ENCODE assay signal across 20 mouse cellular contexts in genomic region chr1:40677306-40677705, GRCm38 (mm10). TPM values are rescaled to one million over a fixed set of nuclear protein-coding genes. Genes with fewer than 3 reads are reported as not detected.
DNase-seq lines count a peak whose midpoint lies in the region; ATAC-seq and TF ChIP-seq lines count a peak whose summit lies in the region.
"Had no signal": no experiment of that assay in that cellular context is flagged by ENCODE, and none has a peak within 500 bp of the region (broad histone marks: within the 10 kb centered on the region; RNA-seq: fewer than 3 reads in every experiment).

No protein-coding gene starts in this region.

- no peak for TF ChIP-seq EP300 in heart, adult 2 months (IDR thresholded peaks at IDR 0.05; ENCODE audit: insufficient read depth, low read depth, low read length)

- H3K4me1 ChIP-seq in heart, adult 2 months (ENCODE audit: control insufficient read depth, insufficient read depth, low read length) = no peaks in the 10 kb centered on the region
- peaks cover 24% of the 10 kb centered on the region for H3K4me1 ChIP-seq in kidney, embryonic 15.5 days

- no peak for DNase-seq in heart, adult 2 months
- DNase-seq in heart, adult 9 months (ENCODE audit: low spot score in 2 of 2) = no peak
- peak; percentile 52 for DNase-seq in kidney, postnatal 10 days
- no peak for DNase-seq in thymus, postnatal 10 days (ENCODE audit: low spot score in 2 of 2)
- DNase-seq: adrenal gland, postnatal 10 days; cerebellum, adult 18-20 months; lung, adult 2 months; right cerebral cortex, postnatal 4 days; thymus, adult 2 months had no signal

- TF ChIP-seq POLR2A in heart, adult 2 months (IDR thresholded peaks at IDR 0.05; ENCODE audit: insufficient read depth, low read depth, low read length) = no peak

- H3ac ChIP-seq in C2C12 (ENCODE audit: control insufficient read depth, insufficient read length, low read depth) = no peak overlapping the region

- H3K9ac ChIP-seq in heart, adult 2 months (ENCODE audit: low read depth, low read length) = no peak overlapping the region
- no peak overlapping the region for H3K9ac ChIP-seq in kidney, embryonic 15.5 days
- H3K9ac ChIP-seq: forebrain, embryonic 13.5 days; heart, embryonic 15.5 days; hindbrain, embryonic 15.5 days; limb, embryonic 15.5 days had no signal

- peaks cover 9% of the 10 kb centered on the region for H3K27me3 ChIP-seq in heart, adult 2 months (ENCODE audit: control insufficient read depth, insufficient read depth, low read length)
- H3K27me3 ChIP-seq in kidney, embryonic 15.5 days = peaks cover 46% of the 10 kb centered on the region
- no peaks in the 10 kb centered on the region for H3K27me3 ChIP-seq in C2C12 (ENCODE audit: control insufficient read depth, insufficient read depth, insufficient read length)

- 36% methylated on average over 5 of the region's 5 CpGs for WGBS in heart, adult 2 months
- 53% methylated on average over 5 of the region's 5 CpGs for WGBS in kidney, embryonic 15.5 days

- no peak for ATAC-seq in kidney, embryonic 15.5 days (replicated peaks; ENCODE audit: low FRiP score)
- 0 out of 2 replicates have a peak, but pooled peaks have one; percentile 20 for ATAC-seq in granulocyte monocyte progenitor cell, adult 5-6 weeks (replicated peaks; ENCODE audit: poor library complexity, severe bottlenecking)
- ATAC-seq in erythroid progenitor cell, adult 5-6 weeks (replicated peaks; ENCODE audit: low FRiP score, poor library complexity, severe bottlenecking) = no peak
- ATAC-seq: forebrain, embryonic 13.5 days had no signal

- no peaks in the 10 kb centered on the region for H3K9me3 ChIP-seq in kidney, embryonic 15.5 days (replicated peaks)
- H3K9me3 ChIP-seq: forebrain, embryonic 13.5 days; heart, embryonic 15.5 days; hindbrain, embryonic 15.5 days; limb, embryonic 15.5 days had no signal

- peak; percentile 66 for TF ChIP-seq CTCF in heart, adult 2 months (IDR thresholded peaks at IDR 0.05)
- peak; percentile 41 for TF ChIP-seq CTCF in C2C12 (IDR thresholded peaks at IDR 0.05; ENCODE audit: control insufficient read depth, insufficient read depth, insufficient read length)

- no peak overlapping the region for H3K4me3 ChIP-seq in heart, adult 2 months
- no peak overlapping the region for H3K4me3 ChIP-seq in kidney, embryonic 15.5 days (replicated peaks)
- no peak overlapping the region for H3K4me3 ChIP-seq in C2C12 (ENCODE audit: insufficient read depth, poor library complexity, severe bottlenecking)
- H3K4me3 ChIP-seq: forebrain, embryonic 13.5 days; heart, embryonic 15.5 days; hindbrain, embryonic 15.5 days; limb, embryonic 15.5 days; megakaryocyte, embryonic 14.5 days had no signal

- no peak overlapping the region for H3K4me2 ChIP-seq in kidney, embryonic 15.5 days
- H3K4me2 ChIP-seq: forebrain, embryonic 13.5 days; heart, embryonic 15.5 days; hindbrain, embryonic 15.5 days; limb, embryonic 15.5 days had no signal

- no peaks in the 10 kb centered on the region for H3K79me3 ChIP-seq in C2C12 (ENCODE audit: low read depth)

- intact Hi-C loops in heart, adult 2 months (cut with DNase I) = loop anchor here (2.0 to 5.0 kb wide), 2 partner anchors 59 to 100 kb away; no protein-coding TSS in a partner anchor

- no peak overlapping the region for H3K27ac ChIP-seq in heart, adult 2 months
- H3K27ac ChIP-seq in kidney, embryonic 15.5 days = no peak overlapping the region
- H3K27ac ChIP-seq: forebrain, embryonic 13.5 days; heart, embryonic 15.5 days; hindbrain, embryonic 15.5 days; limb, embryonic 15.5 days had no signal

- H3K79me2 ChIP-seq in heart, adult 2 months (replicated peaks; ENCODE audit: control insufficient read depth, insufficient read depth, low read length) = no peaks in the 10 kb centered on the region
- H3K79me2 ChIP-seq in C2C12 (ENCODE audit: control insufficient read depth, insufficient read depth) = no peaks in the 10 kb centered on the region

- H3K36me3 ChIP-seq in heart, adult 2 months (ENCODE audit: control insufficient read depth, insufficient read depth, low read length) = no peaks in the 10 kb centered on the region
- no peaks in the 10 kb centered on the region for H3K36me3 ChIP-seq in kidney, embryonic 15.5 days
- no peaks in the 10 kb centered on the region for H3K36me3 ChIP-seq in C2C12 (ENCODE audit: control insufficient read depth, insufficient read depth)
- H3K36me3 ChIP-seq: heart, embryonic 15.5 days; hindbrain, embryonic 15.5 days; limb, embryonic 15.5 days had no signal

TF ChIP-seq in C2C12, 6 proteins besides CTCF, POLR2A, EP300 and RAD21:
- no peak for TF ChIP-seq FOSL1 (IDR thresholded peaks at IDR 0.05; ENCODE audit: insufficient read depth, low read length, poor library complexity, severe bottlenecking)
- no peak for TF ChIP-seq MYOD1 (IDR thresholded peaks at IDR 0.05; ENCODE audit: control insufficient read depth, insufficient read length, low read depth)
- TF ChIP-seq MYOG (IDR thresholded peaks at IDR 0.05; ENCODE audit: control insufficient read depth, extremely low read depth, insufficient read length) = no peak
- TF ChIP-seq CEBPB (IDR thresholded peaks at IDR 0.05; ENCODE audit: low read depth) = no peak
- no peak for TF ChIP-seq USF1 (IDR thresholded peaks at IDR 0.05; ENCODE audit: low read depth)

RNA-seq across cellular contexts. Expression of gene Slc9a2, which starts 3.1 kb away (rescaled TPM):
- 1 to 10 TPM; 1.3 to 1.4 TPM for total RNA-seq in heart, adult 2 months (2021)
- 3.2 and 4.2 TPM in 2 replicates for polyA plus RNA-seq in heart, adult 2 months (2012; rRNA removed)
- 1.7 and 2.0 TPM in 2 replicates for polyA plus RNA-seq in kidney, embryonic 15.5 days (2015; fragmentation: Nextera tagmentation; extraction: Ambion mirVana)
- 6.9 TPM for polyA plus RNA-seq in C2C12 (2012; fragmentation: generic; extraction: Trizol)
- total RNA-seq in granulocyte monocyte progenitor cell, adult 5-6 weeks (2014; fragmentation: Nextera tagmentation) = 0.32 TPM in 1 of 2 replicates, not detected in the other
- 0.30 TPM in 1 of 2 replicates, not detected in the other for total RNA-seq in granulocyte monocyte progenitor cell, adult 5-6 weeks (2017)
- total RNA-seq in erythroid progenitor cell, adult 5-6 weeks (2015; ENCODE audit: low replicate concordance) = not detected in 2 replicates
- total RNA-seq in erythroid progenitor cell, adult 5-6 weeks (2017; ENCODE audit: low replicate concordance) = not detected in 2 replicates
- total RNA-seq: MEL had no signal
- polyA plus RNA-seq: neural tube, embryonic 11.5 days had no signal
